Mouse (Mus musculus): Measurements from ENCODE around the gene Spz1. TPM values are rescaled to one million over a fixed set of nuclear protein-coding genes. Genes with fewer than 3 reads are reported as not detected.

Gene Spz1
- polyA plus RNA-seq (2012; rRNA removed): not detected in 2 replicates

DNA sequence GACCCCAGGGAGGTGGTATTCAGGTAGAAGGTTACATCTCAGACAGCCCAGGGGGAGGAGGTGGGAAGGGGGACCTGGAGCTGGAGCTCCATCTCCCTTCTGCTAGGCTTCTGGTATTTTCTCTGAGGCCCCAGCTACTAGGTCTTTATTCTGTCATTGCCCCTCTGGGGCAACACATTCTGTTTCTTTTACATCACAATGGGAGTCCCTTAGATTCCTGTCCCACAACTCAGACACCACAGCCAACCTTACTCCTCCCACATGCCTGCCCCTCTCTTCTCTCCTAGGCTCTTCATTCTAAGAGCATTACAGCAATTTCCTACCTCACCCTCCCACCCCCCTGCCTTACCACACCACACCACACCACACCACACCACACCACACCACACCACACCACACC, at the start of gene Spz1:
TSS of gene Spz1 (minus strand) at position 101 of the 400 bp plus-strand sequence.

DNA sequence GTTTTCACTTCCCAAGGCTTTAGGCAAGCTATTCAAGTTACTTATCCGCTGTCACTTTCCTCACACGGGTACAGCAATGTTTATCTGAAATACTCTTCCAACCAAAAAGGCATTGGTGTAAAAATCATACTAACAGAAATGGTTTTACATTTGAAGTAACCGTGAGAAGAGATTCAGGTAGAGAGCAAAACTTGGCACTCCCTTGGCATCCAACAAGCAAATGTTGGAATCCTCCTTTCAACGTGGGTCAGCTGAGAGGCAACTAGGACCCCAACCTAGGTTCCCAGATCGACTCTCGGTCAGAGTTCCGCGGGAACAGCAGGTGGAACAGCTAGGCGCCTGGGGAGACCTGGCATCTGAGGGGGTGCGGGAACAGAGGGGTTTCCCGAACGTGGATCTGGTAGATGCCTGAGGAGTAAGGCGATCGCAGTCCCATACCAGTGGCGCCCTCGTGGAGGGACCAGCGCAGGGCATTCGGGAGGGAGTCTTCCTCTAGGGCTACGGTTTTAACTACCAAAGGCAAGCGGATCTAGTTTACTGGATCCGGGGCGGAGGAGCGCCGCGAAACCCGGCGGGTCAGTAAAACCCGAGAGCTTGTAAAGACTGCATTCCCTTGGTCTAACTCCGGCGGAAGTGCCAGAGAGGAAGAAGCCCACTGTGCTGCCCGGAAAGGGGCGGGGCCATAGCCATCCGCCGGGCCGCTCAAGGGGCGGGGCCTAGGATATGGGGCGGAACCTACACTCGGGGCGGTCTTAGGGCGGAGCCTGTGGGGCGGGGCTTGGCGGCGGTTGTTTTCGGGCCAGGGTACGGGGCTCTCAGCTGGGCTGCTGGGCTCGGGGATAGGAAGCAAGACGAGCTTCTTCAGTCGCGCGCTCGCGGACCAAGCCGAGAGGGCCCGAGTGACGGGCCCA, 34.6 kb upstream of the Spz1 start, which contains the start of gene Serinc5:
TSS of gene Serinc5 (plus strand) at position 781 of the 911 bp plus-strand sequence.

DNA sequence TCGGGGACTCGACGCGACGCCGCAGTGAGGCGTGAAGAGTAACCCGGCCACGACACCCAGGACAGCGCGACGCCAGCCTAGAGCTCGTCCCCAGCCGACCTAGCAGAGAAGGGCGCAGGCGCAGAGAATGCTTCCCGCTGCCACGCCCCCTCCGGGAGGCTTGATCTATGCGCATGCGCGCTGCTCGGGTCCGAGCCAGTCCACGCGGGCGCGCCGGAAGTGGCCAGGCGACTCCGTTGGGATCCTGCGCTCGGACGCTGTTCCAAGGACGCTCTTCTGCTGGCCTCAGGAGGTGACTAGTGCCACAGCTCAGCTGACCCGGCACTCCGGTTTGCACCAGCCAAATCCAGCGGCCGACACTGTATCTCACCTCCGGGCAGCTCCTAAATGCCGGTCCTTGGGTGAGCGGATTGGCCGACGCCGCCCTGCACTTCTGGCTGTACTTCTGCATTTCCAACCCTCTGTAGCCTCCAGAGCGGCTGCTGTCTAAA, 45.2 kb downstream of the Spz1 start, which contains the start of gene Zfyve16:
TSS of gene Zfyve16 (minus strand) at position 148 of the 491 bp plus-strand sequence.

Other genes starting within 250 kb of the Spz1 start
- 2.9 and 3.5 TPM in 2 replicates for gene Dhfr, start 221.4 kb downstream of the Spz1 start, polyA plus RNA-seq (2012; rRNA removed)
- gene Msh3, start 221.2 kb downstream of the Spz1 start, polyA plus RNA-seq (2012; rRNA removed): 21.2 and 25.0 TPM in 2 replicates
- 3.0 and 4.2 TPM in 2 replicates for gene Ankrd34b, start 150.3 kb downstream of the Spz1 start, polyA plus RNA-seq (2012; rRNA removed)
- gene Fam151b, start 92.2 kb downstream of the Spz1 start, polyA plus RNA-seq (2012; rRNA removed): 7.5 and 8.0 TPM in 2 replicates
- gene Zfyve16, start 45.3 kb downstream of the Spz1 start, polyA plus RNA-seq (2012; rRNA removed): 20.4 and 23.6 TPM in 2 replicates
- 33.1 and 33.3 TPM in 2 replicates for gene Serinc5, start 34.9 kb upstream of the Spz1 start, polyA plus RNA-seq (2012; rRNA removed)
- 0.62 and 4.5 TPM in 2 replicates for gene Thbs4, start 218.6 kb upstream of the Spz1 start, polyA plus RNA-seq (2012; rRNA removed)